Mouse (Mus musculus): ENCODE measurements around the gene Dleu7.

DNA sequence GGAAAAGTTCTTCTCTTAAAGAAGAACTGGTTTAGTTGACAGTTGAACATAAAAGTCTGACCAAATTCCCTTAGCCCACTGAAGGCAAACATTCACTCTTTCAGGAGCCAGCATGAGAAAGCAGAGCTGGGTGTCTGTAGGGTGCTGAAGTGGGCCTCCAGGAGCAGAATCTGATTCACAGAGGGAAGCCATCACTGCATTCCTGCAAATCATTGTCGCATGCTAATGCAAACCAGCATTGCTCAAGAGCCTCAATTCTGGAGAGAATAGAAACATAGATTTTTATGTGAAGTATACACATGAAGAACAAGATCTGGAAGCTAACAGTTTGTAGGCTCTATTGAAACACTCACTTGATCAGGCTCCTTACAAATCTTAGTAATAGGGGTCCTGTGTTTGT lies 57.6 kb downstream of the Dleu7 start:
- TF ChIP-seq POLR2A (IDR thresholded peaks at IDR 0.05; ENCODE audit: borderline replicate concordance, extremely low read depth, low read depth, low read length) (no peak), CTCF (IDR thresholded peaks at IDR 0.05; ENCODE audit: insufficient read depth, low read length) (no peak)

All from lung, adult 2 months (tissue).